Mouse (Mus musculus) left cerebral cortex, adult 9 months (tissue): ENCODE measurements around the gene Schip1.

Experiments used
- DNase-seq, 2 experiments: peaks; one replicate each; pipeline ENCODE4 v3.0.0; 2022; ENCODE audit warnings: low spot score in 2 of 2

The Schip1 gene

DNA sequence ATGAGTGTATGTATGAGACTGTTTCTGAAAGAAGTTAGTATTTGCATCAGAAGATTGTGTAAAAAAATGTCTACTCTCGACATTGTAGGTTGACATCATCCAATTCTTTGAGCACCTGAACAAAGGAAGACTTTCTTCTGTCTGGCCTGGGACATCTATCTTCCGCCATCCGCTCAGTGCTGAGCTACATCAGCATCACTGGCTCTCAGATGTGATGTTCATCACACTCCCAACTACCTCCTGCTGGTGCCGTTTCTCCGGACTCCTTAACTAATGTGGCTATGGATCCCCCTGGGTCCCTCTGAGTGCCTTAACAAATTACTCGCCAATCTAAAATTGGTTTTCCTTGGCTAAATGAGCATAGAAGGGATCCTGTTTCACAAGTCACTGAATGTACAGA lies 599.7 kb downstream of the Schip1 start:
- no peak for DNase-seq

DNA sequence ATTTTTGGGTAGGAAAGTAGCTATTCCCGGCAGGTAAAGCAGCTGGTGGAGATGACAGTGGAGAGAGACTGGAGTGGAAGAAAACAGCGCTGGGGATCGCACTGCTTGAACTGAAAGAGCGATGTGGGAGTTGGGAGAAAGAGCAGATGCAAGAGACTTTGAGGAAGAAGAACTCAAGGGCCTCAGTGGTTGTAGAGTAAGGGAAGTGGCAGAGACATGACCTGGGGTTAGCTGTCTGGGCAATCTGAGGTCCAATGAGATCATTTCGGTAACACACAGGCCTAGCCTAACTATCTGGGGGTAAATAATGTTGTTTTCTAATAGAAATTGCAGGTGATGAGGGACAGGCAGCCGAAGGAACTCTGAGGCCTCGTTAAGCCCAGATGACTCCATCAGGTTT lies 601.8 kb downstream of the Schip1 start:
- no peak for DNase-seq

DNA sequence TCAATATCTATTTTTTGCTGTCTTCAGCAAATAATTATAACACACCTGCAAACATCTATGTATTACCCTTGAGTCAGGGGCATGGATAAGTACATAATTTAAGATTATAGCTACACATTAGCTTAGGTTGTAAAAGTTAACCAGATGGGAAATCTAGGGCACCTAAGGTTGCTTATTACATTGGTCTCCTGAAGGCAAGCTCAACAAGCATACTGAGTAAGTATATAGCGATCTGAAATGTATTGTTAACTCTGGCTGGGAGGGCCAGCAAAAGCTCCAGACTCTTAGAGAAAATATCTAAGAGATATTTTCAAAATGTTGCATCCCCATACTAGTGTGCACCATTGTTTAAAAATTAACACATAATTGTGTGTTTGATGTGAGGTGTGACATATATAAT lies 603.2 kb downstream of the Schip1 start:
- DNase-seq: no peak

GRCm38 (mm10) chr3:68669418-68669974 lies 604.9 kb downstream of the Schip1 start:
- DNase-seq: no peak

GRCm38 (mm10) chr3:68674721-68675120 lies 610.1 kb downstream of the Schip1 start:
- no peak for DNase-seq

DNA sequence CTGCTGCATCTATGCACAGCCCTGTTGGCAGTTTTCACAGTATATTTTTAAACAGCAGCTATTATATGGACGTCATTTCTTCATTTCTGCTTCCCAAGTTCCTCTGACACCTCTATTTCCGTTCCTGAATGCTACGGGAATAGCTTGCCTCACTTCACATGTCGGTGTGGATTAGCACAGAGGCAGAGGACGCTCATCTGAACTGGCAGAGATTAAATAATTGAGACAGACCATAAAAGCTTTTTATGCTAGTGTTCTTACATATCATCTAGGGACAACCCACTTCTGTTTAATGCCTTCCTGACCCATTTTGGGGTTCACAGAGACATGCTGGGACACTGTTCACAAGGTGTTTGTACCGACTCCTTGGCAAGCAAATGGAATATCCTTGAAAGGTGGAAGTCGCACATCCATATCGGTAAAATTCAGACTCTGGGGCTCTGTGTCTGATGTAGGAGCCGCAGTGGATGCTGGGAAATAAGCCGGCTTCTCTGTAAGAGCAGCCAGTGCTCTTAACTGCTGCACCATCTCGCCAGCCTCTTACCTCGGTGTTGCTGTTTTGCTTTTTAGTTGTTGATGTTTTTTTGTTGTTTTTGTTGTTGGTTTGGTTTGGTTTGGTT lies 610.7 kb downstream of the Schip1 start:
- DNase-seq: peak; percentile 43 to 50
